Mouse (Mus musculus): ENCODE results near the gene Mfap3. TPM values are rescaled to one million over a fixed set of nuclear protein-coding genes. Genes with fewer than 3 reads are reported as not detected.

The Mfap3 gene
- polyA plus RNA-seq, 1 experiment from 2014 or later: 50.7 TPM

GRCm38 (mm10) chr11:57515218-57515617, 3.2 kb upstream of the Mfap3 start:
- no peak for DNase-seq (ENCODE audit: low spot score)
- WGBS: 91% methylated on average over 5 of the region's 5 CpGs

GRCm38 (mm10) chr11:57516946-57517441, 1.5 kb upstream of the Mfap3 start:
- Histone ChIP-seq H3K4me3 (peak overlapping the region; percentile 78; the same call in 1 of the 2 replicates), H3K9me3 (no peaks in the 10 kb centered on the region), H3K36me3 (replicated peaks) (peaks cover 38% of the 10 kb centered on the region), H3K4me1 (peaks cover 19% of the 10 kb centered on the region), H3K27me3 (replicated peaks; ENCODE audit: low read depth, poor library complexity, severe bottlenecking) (no peaks in the 10 kb centered on the region), H3K27ac (replicated peaks) (no peak overlapping the region)
- DNase-seq (ENCODE audit: low spot score): no peak
- WGBS: 64% methylated on average over 5 of the region's 5 CpGs

More at GRCm38 (mm10) chr11:57515218-57515617, 3.2 kb upstream of the Mfap3 start:
- Histone ChIP-seq H3K4me3 (no peak overlapping the region), H3K36me3 (replicated peaks) (peaks cover 41% of the 10 kb centered on the region), H3K27ac (replicated peaks) (no peak overlapping the region), H3K4me1 (peaks cover 19% of the 10 kb centered on the region), H3K27me3 (replicated peaks; ENCODE audit: low read depth, poor library complexity, severe bottlenecking) (no peaks in the 10 kb centered on the region), H3K9me3 (no peaks in the 10 kb centered on the region)

- H3K4me1 ChIP-seq: peaks cover 19% of the 10 kb centered on the region
- DNase-seq (ENCODE audit: low spot score): no peak
- H3K36me3 ChIP-seq (replicated peaks): peaks cover 36% of the 10 kb centered on the region
- H3K27me3 ChIP-seq (replicated peaks; ENCODE audit: low read depth, poor library complexity, severe bottlenecking): no peaks in the 10 kb centered on the region
- no peaks in the 10 kb centered on the region for H3K9me3 ChIP-seq
- 0% methylated on average over 15 of the region's 16 CpGs for WGBS
- peak overlapping the region; percentile 84 for H3K27ac ChIP-seq (replicated peaks)
- peak overlapping the region; percentile 78 for H3K4me3 ChIP-seq
These were observed 286 bp downstream of the Mfap3 start for GRCm38 (mm10) chr11:57518751-57519148.

DNA sequence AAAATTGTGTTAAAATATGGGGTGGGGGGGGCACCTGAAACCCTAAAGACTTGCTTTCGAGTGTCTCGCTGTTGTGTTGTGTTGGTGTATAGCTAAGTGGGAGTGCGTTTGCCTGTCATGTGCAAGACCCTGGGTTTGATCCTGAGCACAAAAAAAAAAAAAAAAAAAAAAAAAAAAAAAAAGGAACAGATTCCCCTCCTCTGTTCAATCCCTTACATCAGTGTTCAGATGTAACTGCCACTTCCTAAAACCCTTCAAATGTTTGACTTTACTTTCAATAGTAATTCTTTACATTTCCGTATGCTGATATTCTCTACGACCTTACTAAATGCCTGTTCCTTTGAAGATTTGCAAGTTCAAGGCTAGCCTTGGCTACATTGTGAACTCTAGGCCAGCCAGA, 840 bp downstream of the Mfap3 start:
- Histone ChIP-seq H3K36me3 (replicated peaks) (peaks cover 34% of the 10 kb centered on the region), H3K4me1 (peaks cover 19% of the 10 kb centered on the region), H3K27ac (replicated peaks) (peak overlapping the region; percentile 84), H3K27me3 (replicated peaks; ENCODE audit: low read depth, poor library complexity, severe bottlenecking) (no peaks in the 10 kb centered on the region), H3K4me3 (peak overlapping the region; percentile 78), H3K9me3 (no peaks in the 10 kb centered on the region)
- no peak for DNase-seq (ENCODE audit: low spot score)
- WGBS: 76% methylated on average over 5 of the region's 5 CpGs

DNA sequence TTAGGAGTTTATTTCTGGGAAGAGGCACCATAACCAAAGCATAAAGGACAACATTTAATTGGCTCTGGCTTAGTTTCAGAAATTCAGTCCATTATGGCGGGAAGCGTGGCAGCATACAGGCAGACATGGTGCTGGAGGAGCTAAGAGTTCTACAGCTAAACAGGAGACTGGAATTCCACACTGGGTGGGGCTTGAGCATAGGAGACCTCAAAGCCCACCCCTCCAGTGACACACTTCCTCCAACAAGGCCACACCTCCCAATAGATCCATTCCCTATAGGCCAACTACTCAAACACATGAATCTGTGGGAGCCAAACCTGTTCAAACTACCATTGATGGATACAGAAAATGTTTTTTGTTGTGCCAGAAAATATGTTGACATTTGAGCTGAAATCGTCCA, 2.7 kb downstream of the Mfap3 start:
- WGBS: 93% methylated on average over 3 of the region's 3 CpGs
- Histone ChIP-seq H3K27ac (replicated peaks) (no peak overlapping the region), H3K4me3 (no peak overlapping the region), H3K36me3 (replicated peaks) (peaks cover 34% of the 10 kb centered on the region), H3K9me3 (no peaks in the 10 kb centered on the region), H3K27me3 (replicated peaks; ENCODE audit: low read depth, poor library complexity, severe bottlenecking) (no peaks in the 10 kb centered on the region), H3K4me1 (peaks cover 19% of the 10 kb centered on the region)
- no peak for DNase-seq (ENCODE audit: low spot score)

DNA sequence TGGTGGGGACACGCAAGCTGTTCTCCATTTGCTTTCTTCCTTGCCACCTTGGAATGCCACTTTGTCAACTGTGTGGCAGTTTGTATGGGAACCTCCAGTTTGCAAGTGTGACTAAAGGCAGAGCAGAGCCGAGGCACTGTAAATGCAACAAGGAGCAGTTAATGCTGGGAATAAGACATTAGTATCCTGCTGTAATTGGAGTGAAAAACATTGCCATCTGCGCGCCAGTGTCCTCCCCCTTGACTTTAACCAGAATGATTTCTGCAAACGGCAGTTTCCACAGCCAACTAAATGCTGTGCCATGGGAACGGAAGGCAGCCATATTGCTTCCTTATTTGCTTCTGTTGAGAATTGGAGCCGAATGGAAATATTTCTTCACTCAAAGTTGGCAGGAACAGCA, 3.6 kb downstream of the Mfap3 start:
- Histone ChIP-seq H3K9me3 (no peaks in the 10 kb centered on the region), H3K27ac (replicated peaks) (no peak overlapping the region), H3K4me3 (no peak overlapping the region), H3K27me3 (replicated peaks; ENCODE audit: low read depth, poor library complexity, severe bottlenecking) (no peaks in the 10 kb centered on the region), H3K36me3 (replicated peaks) (peaks cover 34% of the 10 kb centered on the region), H3K4me1 (peaks cover 16% of the 10 kb centered on the region)
- DNase-seq (ENCODE audit: low spot score): no peak
- WGBS: 93% methylated on average over 7 of the region's 7 CpGs

DNA sequence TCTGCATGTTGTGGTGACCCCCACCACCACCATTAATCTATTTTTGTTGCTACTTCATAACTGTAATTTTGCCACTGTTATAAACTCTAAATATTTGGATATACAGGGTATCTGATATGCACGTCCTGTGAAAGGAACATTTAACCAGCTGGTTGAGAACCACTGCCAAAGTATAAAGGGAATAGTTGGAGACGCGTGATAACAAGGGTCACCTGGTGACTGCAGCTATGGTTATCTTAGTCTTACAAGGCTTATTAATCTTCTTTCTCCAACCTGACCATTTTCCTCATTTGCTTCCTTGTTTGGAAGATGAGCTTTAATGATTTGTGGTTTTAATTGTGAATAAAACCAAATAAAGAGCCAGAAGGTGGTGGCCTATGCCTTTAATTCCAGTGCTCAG, 5.0 kb downstream of the Mfap3 start:
- DNase-seq (ENCODE audit: low spot score): no peak
- Histone ChIP-seq H3K27me3 (replicated peaks; ENCODE audit: low read depth, poor library complexity, severe bottlenecking) (no peaks in the 10 kb centered on the region), H3K9me3 (no peaks in the 10 kb centered on the region), H3K36me3 (replicated peaks) (peaks cover 45% of the 10 kb centered on the region), H3K27ac (replicated peaks) (no peak overlapping the region), H3K4me3 (no peak overlapping the region), H3K4me1 (peaks cover 8% of the 10 kb centered on the region; the same call in 1 of the 2 replicates)
- 93% methylated on average over 3 of the region's 3 CpGs for WGBS

- H3K4me3 ChIP-seq: no peak overlapping the region
- no peak overlapping the region for H3K27ac ChIP-seq (replicated peaks)
- H3K4me1 ChIP-seq: peaks cover under 1% of the 10 kb centered on the region; the same call in 1 of the 2 replicates
- H3K36me3 ChIP-seq (replicated peaks): peaks cover 57% of the 10 kb centered on the region
- no peaks in the 10 kb centered on the region for H3K9me3 ChIP-seq
- DNase-seq (ENCODE audit: low spot score): no peak
- H3K27me3 ChIP-seq (replicated peaks; ENCODE audit: low read depth, poor library complexity, severe bottlenecking): no peaks in the 10 kb centered on the region
These were observed 6.1 kb downstream of the Mfap3 start for GRCm38 (mm10) chr11:57524597-57524996.

DNA sequence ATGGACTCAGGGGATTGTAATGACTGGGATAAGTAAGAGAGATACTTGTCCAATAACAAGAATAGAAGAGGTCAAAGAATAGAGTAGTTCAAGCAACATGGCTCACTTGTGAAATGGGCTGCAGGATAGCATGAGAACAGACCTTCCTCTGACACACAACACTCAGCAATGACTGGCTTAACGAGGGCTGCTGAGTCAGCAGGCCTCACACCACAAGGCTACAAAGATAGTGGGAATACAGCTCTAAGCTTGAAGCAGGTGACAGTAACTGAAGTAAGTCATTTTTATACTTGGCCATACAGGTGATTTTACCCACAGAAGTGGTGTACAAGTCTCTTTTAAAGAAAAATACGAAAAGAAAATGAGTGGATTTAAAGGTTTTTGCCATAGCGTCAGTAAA, 7.4 kb downstream of the Mfap3 start:
- Histone ChIP-seq H3K36me3 (replicated peaks) (peaks cover 60% of the 10 kb centered on the region), H3K4me3 (no peak overlapping the region), H3K27ac (replicated peaks) (no peak overlapping the region), H3K27me3 (replicated peaks; ENCODE audit: low read depth, poor library complexity, severe bottlenecking) (no peaks in the 10 kb centered on the region), H3K9me3 (no peaks in the 10 kb centered on the region), H3K4me1 (no peaks in the 10 kb centered on the region)
- no peak for DNase-seq (ENCODE audit: low spot score)
- 89% methylated on average over 3 of the region's 3 CpGs for WGBS

DNA sequence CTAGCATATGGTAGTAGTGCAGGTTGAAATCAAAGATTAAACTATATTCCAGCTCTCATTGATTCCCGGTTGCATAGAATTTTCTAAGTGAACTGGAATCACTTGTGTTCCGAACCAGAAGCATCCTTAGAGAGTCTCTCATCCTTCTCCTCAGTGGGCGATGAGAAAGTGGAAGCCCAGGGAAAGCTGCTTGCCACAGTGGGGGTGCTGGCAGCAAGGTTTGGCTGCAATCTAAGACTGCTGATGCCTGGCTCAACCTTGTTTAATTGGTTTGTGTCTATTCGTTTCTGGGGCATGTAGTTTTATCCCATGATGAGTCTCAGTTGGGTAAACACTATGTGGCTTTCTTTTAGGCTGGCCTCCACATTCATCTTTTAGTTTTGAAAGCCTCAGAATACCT, 9.0 kb downstream of the Mfap3 start:
- no peaks in the 10 kb centered on the region for H3K27me3 ChIP-seq (replicated peaks; ENCODE audit: low read depth, poor library complexity, severe bottlenecking)
- no peaks in the 10 kb centered on the region for H3K9me3 ChIP-seq
- no peak overlapping the region for H3K4me3 ChIP-seq
- no peak for DNase-seq (ENCODE audit: low spot score)
- peaks cover 62% of the 10 kb centered on the region for H3K36me3 ChIP-seq (replicated peaks)
- no peak overlapping the region for H3K27ac ChIP-seq (replicated peaks)
- WGBS: 85% methylated on average over 4 of the region's 4 CpGs
- 0 out of 2 replicates have a peak, but pooled peaks cover 3% of the 10 kb centered on the region for H3K4me1 ChIP-seq

GRCm38 (mm10) chr11:57529111-57529510, 10.6 kb downstream of the Mfap3 start:
- Histone ChIP-seq H3K9me3 (no peaks in the 10 kb centered on the region), H3K27me3 (replicated peaks; ENCODE audit: low read depth, poor library complexity, severe bottlenecking) (no peaks in the 10 kb centered on the region), H3K36me3 (replicated peaks) (peaks cover 67% of the 10 kb centered on the region), H3K27ac (replicated peaks) (no peak overlapping the region), H3K4me1 (0 out of 2 replicates have a peak, but pooled peaks cover 3% of the 10 kb centered on the region), H3K4me3 (no peak overlapping the region)
- 88% methylated on average over 3 of the region's 3 CpGs for WGBS
- DNase-seq (ENCODE audit: low spot score): no peak

- 75% methylated on average over 11 of the region's 11 CpGs for WGBS
- Histone ChIP-seq H3K27me3 (replicated peaks; ENCODE audit: low read depth, poor library complexity, severe bottlenecking) (no peaks in the 10 kb centered on the region), H3K9me3 (no peaks in the 10 kb centered on the region), H3K36me3 (replicated peaks) (peaks cover 72% of the 10 kb centered on the region), H3K27ac (replicated peaks) (no peak overlapping the region), H3K4me1 (0 out of 2 replicates have a peak, but pooled peaks cover 3% of the 10 kb centered on the region), H3K4me3 (no peak overlapping the region)
- DNase-seq (ENCODE audit: low spot score): no peak
These were observed 13.0 kb downstream of the Mfap3 start for GRCm38 (mm10) chr11:57531300-57531950.

DNA sequence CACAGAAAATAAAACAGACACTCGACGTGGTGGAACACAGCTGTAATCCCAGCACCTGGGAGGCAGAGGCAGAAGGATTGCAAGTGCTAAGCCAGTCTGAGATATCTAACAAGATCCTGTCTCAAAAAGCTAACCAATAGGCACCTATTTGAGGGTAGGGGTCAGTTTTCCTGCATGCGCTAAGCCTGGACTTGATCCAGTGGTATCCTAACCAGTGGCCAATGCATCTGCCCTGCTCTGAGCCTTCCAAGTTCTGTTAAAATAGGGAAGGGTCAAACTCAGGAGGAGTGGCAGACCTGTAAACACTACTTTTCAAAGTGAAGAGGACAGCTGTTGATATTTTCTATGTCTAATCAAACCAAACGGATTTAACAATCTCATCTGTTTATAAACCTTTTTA, 13.8 kb downstream of the Mfap3 start:
- no peaks in the 10 kb centered on the region for H3K27me3 ChIP-seq (replicated peaks; ENCODE audit: low read depth, poor library complexity, severe bottlenecking)
- 0 out of 2 replicates have a peak, but pooled peaks cover 3% of the 10 kb centered on the region for H3K4me1 ChIP-seq
- no peak overlapping the region for H3K27ac ChIP-seq (replicated peaks)
- H3K9me3 ChIP-seq: no peaks in the 10 kb centered on the region
- DNase-seq (ENCODE audit: low spot score): no peak
- peaks cover 72% of the 10 kb centered on the region for H3K36me3 ChIP-seq (replicated peaks)
- WGBS: 92% methylated on average over 4 of the region's 4 CpGs
- H3K4me3 ChIP-seq: no peak overlapping the region

Data from embryonic facial prominence, embryonic 10.5 days (tissue).